Mouse (Mus musculus) right cerebral cortex, adult 18-20 months (tissue): ENCODE results near the gene Gm20517.

Experiments
- DNase-seq: peaks from one replicate; pipeline ENCODE4 v3.0.0; 2022; ENCODE audit warnings: mixed read lengths

Gene Gm20517

GRCm38 (mm10) chr17:47712889-47713571 is 101.6 kb downstream of the Gm20517 start:
- DNase-seq: no peak

- no peak for DNase-seq
These were observed 103.6 kb downstream of the Gm20517 start for GRCm38 (mm10) chr17:47715037-47715436.

- DNase-seq: no peak
These were observed 109.8 kb downstream of the Gm20517 start for GRCm38 (mm10) chr17:47721183-47721582.

- no peak for DNase-seq
These were observed 115.2 kb downstream of the Gm20517 start, which contains the start of gene Pgc for GRCm38 (mm10) chr17:47726566-47726965. TSS of gene Pgc (plus strand) at chr17:47726842.

- no peak for DNase-seq
These were observed 119.5 kb downstream of the Gm20517 start for GRCm38 (mm10) chr17:47730633-47731575.
